Mouse (Mus musculus) CD4-positive, CD25-positive, alpha-beta regulatory T cell, adult 9 weeks (primary cell): ENCODE results near the gene Hexdc. TPM values are rescaled to one million over a fixed set of nuclear protein-coding genes. Genes with fewer than 3 reads are reported as not detected.

ENCODE experiments used
- polyA plus RNA-seq: library from polyadenylated mRNA; unstranded; fragments of 100-300 nt; shearing (Covaris generic); gene quantifications from one replicate; pipeline ENCODE4 v1.2.1, GENCODE M21; 2017

Gene Hexdc
- 2.6 TPM for polyA plus RNA-seq

DNA sequence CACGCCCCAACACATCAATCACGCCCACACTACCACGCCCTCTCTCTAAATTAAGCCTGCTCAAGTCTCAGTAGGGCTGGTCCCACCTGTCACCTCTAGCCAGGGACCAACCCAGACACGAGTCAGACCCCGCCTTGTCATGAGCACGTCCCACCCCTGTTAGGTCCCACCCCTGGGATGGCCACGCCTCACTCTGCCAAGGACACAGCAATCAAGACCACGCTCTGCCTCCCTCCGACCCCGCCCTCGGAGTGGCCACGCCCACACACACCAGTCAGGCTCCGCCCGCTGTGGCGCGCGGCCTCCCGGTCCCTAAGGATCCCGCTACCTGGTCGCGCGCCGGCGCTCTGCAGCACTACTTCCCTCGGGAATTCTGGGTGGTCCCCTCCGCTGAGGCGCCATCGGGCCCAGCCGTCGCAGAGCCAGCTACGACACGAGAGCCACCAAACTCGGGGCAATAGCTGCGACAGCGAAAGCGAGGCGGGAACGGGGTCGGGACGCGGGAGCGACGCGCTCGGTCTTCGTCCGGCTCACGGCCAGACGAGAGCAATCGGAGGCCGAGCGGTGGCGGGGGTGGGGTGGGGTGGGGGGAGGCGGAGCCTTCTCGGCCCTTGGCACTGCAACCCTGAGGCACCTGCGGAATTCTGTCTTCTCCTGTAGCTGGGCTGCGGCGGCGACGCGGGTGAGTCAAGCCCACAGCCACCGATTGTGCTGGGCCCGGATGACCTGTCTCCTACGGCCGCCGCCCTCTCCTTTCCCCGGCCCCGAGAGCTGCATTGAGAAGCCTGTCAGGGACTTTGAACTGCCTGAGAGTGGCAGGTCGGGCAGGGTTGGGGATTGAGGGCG, at the start of gene Hexdc, which contains the start of gene Ogfod3:
TSS of gene Hexdc (plus strand) at position 273 of the 846 bp plus-strand sequence.
TSS of gene Ogfod3 (minus strand) at position 551 of the 846 bp plus-strand sequence.

DNA sequence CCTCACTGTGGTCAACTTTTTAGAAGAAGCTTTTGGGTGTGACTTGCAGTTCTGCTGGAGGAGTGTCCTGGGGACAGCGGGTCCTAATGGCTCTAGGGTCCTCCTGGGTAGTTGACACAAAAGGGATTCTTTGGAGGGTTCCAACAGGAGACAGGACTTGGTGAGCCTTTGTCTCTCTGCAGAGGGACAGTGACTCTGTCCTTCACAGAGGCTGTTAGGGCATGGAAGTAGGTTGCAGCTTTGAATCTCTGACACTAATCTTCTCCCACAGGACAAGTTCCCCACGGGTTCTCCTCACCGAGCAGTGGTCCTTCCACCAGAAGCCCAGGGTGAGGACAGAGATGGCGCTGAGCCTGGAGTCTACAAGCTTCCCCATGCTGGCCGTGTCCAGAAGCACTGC, 44.3 kb upstream of the Hexdc start, which contains the start of gene Uts2r:
TSS of gene Uts2r (plus strand) at position 301 of the 400 bp plus-strand sequence.

DNA sequence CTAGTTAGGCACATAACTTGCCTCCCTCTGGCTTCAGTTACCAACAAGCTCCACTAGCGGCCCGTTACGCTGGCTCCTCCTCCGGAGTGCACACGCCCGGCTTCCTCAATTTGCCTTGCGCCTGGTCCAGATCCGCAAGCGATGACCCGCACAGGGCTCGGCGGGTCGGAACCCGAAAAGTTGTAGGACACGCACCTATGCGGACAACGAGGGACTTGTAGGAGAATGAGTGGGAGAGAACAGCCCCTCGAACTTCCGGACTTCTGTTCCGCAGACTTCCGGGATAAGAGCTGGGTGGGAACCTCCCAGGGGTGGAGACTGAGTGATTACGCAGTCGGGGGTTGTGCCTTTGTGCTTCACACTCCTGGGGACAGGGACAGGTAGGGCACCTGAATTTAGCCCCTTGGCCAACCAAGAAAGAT, 24.8 kb downstream of the Hexdc start, which contains the start of gene Cybc1:
TSS of gene Cybc1 (minus strand) at position 305 of the 422 bp plus-strand sequence.

DNA sequence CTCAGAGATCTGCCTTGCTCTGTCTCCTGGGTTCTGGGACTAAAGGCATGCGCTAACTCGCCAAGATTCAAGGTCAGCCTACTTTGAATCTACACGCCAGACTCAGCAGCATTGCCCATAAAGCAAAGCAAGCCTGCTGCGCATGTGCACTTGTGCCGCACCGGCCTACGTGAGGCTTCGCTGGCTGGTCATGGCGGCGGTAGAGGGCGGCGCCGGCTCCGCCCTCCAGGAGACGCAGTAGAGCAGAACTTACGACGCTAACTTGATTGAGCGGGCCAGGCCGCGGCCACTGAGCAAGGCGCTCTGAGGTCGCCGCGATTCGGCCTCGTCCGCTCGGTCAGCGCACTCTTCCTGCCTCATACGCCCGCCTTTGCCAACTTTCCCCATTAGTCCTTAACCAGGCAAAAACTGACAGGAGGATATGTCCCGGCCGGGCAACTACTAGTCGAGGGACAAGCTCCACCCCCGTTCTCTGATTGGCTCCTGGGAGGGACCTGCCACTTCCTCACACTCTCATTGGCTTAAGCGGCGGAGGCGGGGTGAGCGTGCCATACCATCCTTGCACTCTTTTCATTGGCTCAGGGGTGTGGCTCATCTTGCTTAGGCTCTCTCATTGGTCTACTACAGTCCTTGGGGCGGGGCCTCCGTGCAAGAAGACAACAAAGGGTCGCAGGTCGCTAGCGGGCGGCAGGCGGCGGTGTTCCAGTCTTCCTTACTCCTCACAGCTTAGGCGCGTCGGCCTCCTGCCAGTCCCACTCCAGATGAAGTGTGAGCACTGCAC, 32.5 kb downstream of the Hexdc start, which contains the start of gene Narf:
TSS of gene Narf (plus strand) at position 690 of the 781 bp plus-strand sequence.

DNA sequence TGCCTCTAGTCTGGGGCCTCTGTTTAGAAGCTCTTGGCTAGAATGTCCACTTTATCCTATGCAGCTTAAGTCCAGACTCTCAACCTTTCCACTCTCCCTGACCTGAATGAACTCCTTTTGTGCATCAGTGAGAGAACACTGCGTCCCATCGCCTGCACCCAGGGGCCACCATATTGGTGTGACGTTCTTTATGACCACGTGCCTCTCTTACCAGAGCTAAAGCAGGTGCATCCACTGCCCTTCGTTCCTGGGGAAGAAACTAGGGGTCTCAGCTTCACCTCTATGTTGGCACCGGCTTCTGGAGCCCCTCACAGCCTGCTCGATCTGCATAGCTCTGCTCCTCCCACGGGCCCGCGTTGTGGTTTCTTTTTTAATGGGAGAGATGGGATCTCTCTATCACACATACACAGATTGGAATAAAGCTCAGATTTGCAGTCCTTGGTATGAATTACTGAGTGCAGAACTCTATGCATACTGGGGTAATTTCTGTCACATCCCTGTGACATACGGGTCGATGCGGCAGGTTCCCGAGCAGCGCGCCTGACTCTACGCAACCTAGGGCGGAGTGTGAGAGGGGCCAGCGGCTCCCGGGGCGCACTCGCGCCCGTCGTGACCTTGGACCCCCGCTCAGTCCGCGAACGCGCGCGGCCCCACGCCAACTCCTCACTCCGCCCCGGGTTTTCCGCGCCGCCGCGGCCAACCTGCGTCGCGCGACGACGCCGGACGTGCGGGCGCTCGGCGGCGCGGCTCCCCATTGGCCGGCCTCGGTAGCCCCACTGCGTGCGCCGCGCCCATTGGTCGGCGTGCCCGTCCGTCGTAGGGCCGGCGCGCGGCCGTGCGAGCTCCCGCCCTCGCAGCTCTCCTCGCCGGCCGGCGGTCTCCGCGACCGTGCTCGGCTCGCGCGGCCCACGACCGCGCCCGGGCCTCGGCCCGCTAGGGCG, 55.2 kb downstream of the Hexdc start, which contains the start of gene Foxk2:
TSS of gene Foxk2 (plus strand) at position 831 of the 941 bp plus-strand sequence.

Other genes with a start within 250 kb of the Hexdc start
- gene Csnk1d, start 213.1 kb upstream of the Hexdc start, polyA plus RNA-seq, result 103 TPM
- 73.1 TPM for gene Cd7, start 165.0 kb upstream of the Hexdc start, polyA plus RNA-seq
- not detected for gene Sectm1b, start 140.9 kb upstream of the Hexdc start, polyA plus RNA-seq
- not detected for gene Sectm1a, start 123.2 kb upstream of the Hexdc start, polyA plus RNA-seq
- gene Tex19.2, start 85.8 kb upstream of the Hexdc start, polyA plus RNA-seq, result not detected
- not detected for gene Tex19.1, start 58.3 kb upstream of the Hexdc start, polyA plus RNA-seq
- not detected for gene Uts2r, start 44.2 kb upstream of the Hexdc start, polyA plus RNA-seq
- 9.8 TPM for gene Ogfod3, start 278 bp downstream of the Hexdc start, polyA plus RNA-seq
- gene Cybc1, start 24.9 kb downstream of the Hexdc start, polyA plus RNA-seq, result 132 TPM
- 40.3 TPM for gene Narf, start 32.8 kb downstream of the Hexdc start, polyA plus RNA-seq
- gene Foxk2, start 55.6 kb downstream of the Hexdc start, polyA plus RNA-seq, result 2.3 TPM
- 55.0 TPM for gene Wdr45b, start 150.0 kb downstream of the Hexdc start, polyA plus RNA-seq
- gene Rab40b, start 183.8 kb downstream of the Hexdc start, polyA plus RNA-seq, result not detected
- 0.89 TPM for gene Fn3krp, start 217.0 kb downstream of the Hexdc start, polyA plus RNA-seq
- 0.50 TPM for gene Fn3k, start 230.5 kb downstream of the Hexdc start, polyA plus RNA-seq
- gene Tbcd, start 247.5 kb downstream of the Hexdc start, polyA plus RNA-seq, result 42.5 TPM